Mouse (Mus musculus) lung, postnatal 0 days (tissue): Measurements from ENCODE around the gene Hormad2. TPM values are rescaled to one million over a fixed set of nuclear protein-coding genes. Genes with fewer than 3 reads are reported as not detected.

Source experiments
- ATAC-seq: fragments of 200-750 bp; cut with Nextera tagmentation; 2 replicates; pipeline ENCODE4 v1.8.0; 2017; ENCODE audit warnings: moderate library complexity
- DNase-seq: peaks from one replicate; pipeline ENCODE4 v3.0.0-alpha.2; 2016; ENCODE audit warnings: low spot score
- H3K27ac ChIP-seq: fragments of 300-500 bp; sonication (generic); 2 replicates; pipeline ENCODE4 v1.5.1; 2014; ENCODE audit warnings: antibody characterized with exemption, mild to moderate bottlenecking, low read length, mixed read lengths
- H3K27me3 ChIP-seq: fragments of 300-500 bp; sonication (generic); replicated peaks from 2 replicates; pipeline ENCODE4 v1.6.1; 2014; ENCODE audit warnings: low read length, mixed read lengths; ENCODE audit not compliant: insufficient read depth
- H3K36me3 ChIP-seq: fragments of 300-500 bp; sonication (generic); 2 replicates; pipeline ENCODE4 v1.6.1; 2014; ENCODE audit warnings: low read length, mixed read lengths; ENCODE audit not compliant: insufficient read depth
- H3K4me1 ChIP-seq: fragments of 300-500 bp; sonication (generic); 2 replicates; pipeline ENCODE4 v1.6.1; 2014; ENCODE audit warnings: antibody characterized with exemption, low read depth, low read length, mixed read lengths; ENCODE audit not compliant: insufficient read depth
- H3K4me2 ChIP-seq: fragments of 300-500 bp; sonication (generic); replicated peaks from 2 replicates; pipeline ENCODE4 v1.6.1; 2014; ENCODE audit warnings: low read depth, mild to moderate bottlenecking, low read length, moderate library complexity, mixed read lengths
- H3K4me3 ChIP-seq: fragments of 300-500 bp; sonication (generic); 2 replicates; pipeline ENCODE4 v1.5.1; 2014; ENCODE audit warnings: low read depth, low read length
- H3K9ac ChIP-seq: fragments of 300-500 bp; sonication (generic); replicated peaks from 2 replicates; pipeline ENCODE4 v1.6.1; 2014; ENCODE audit warnings: low read depth, mild to moderate bottlenecking
- H3K9me3 ChIP-seq: fragments of 300-500 bp; sonication (generic); 2 replicates; pipeline ENCODE4 v1.6.1; 2016; ENCODE audit warnings: low read length, mixed read lengths
- CTCF ChIP-seq: IDR thresholded peaks from 2 replicates; pipeline ENCODE4 v1.5.1; 2016; ENCODE audit warnings: antibody characterized with exemption, mild to moderate bottlenecking
- EP300 ChIP-seq: IDR thresholded peaks from 2 replicates; pipeline ENCODE4 v1.6.1; 2016; ENCODE audit warnings: antibody characterized with exemption, mild to moderate bottlenecking, control low read depth
- WGBS: fragments of 180-500 bp; shearing (Covaris S2); extraction: QIAGEN DNeasy Blood & Tissue Kit; methylation state at CpG from one replicate; pipeline ENCODE4 v1.1.7; 2014; 5-methylcytosine and 5-hydroxymethylcytosine counted together
- polyA plus RNA-seq: library from polyadenylated mRNA; unstranded; fragments of >200 nt; fragmentation: Nextera tagmentation; extraction: Ambion mirVana; gene quantifications from 2 replicates; pipeline ENCODE4 v1.2.1, GENCODE M21; 2015

Gene Hormad2
- polyA plus RNA-seq, 1 experiment from 2014 or later = 0.19 TPM

DNA sequence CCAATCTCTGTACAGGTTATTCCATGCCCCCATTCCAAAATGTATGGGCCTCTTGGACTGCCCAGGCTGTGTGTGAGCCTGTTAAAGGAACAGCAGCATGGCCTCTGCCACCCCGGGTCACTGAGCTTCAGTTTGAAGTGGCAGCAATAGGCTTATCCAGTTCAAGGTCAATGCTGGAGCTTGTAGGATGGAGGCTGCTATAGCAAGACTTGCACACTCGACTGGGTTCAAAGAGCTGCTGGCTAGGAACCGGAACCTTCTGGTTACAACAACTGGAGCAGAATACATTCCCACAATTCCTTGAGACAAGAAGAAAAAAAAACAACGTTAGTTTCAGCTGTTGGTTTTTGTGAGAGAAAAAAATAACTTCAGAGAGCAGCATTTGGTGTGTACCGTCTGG, 41.7 kb upstream of the Hormad2 start:
- TF ChIP-seq CTCF (no peak), EP300 (no peak)
- 88% methylated on average over 5 of the region's 5 CpGs for WGBS
- Histone ChIP-seq H3K9ac (no peak overlapping the region), H3K4me1 (no peaks in the 10 kb centered on the region), H3K4me3 (no peak overlapping the region), H3K27ac (no peak overlapping the region), H3K4me2 (no peak overlapping the region), H3K36me3 (peaks cover 68% of the 10 kb centered on the region; the same call in 1 of the 2 replicates), H3K9me3 (no peaks in the 10 kb centered on the region), H3K27me3 (no peaks in the 10 kb centered on the region)
- no peak for ATAC-seq
- no peak for DNase-seq

GRCm38 (mm10) chr11:4476184-4476697, 35.3 kb upstream of the Hormad2 start:
- no peak overlapping the region for H3K9ac ChIP-seq
- H3K4me1 ChIP-seq = no peaks in the 10 kb centered on the region
- no peaks in the 10 kb centered on the region for H3K27me3 ChIP-seq
- WGBS = 80% methylated on average over 4 of the region's 4 CpGs
- no peaks in the 10 kb centered on the region for H3K9me3 ChIP-seq
- TF ChIP-seq CTCF (no peak), EP300 (no peak)
- H3K4me2 ChIP-seq = no peak overlapping the region
- ATAC-seq (no peak), DNase-seq (no peak)
- no peak overlapping the region for H3K4me3 ChIP-seq
- no peak overlapping the region for H3K27ac ChIP-seq
- H3K36me3 ChIP-seq = peaks cover 13% of the 10 kb centered on the region; the same call in 1 of the 2 replicates

DNA sequence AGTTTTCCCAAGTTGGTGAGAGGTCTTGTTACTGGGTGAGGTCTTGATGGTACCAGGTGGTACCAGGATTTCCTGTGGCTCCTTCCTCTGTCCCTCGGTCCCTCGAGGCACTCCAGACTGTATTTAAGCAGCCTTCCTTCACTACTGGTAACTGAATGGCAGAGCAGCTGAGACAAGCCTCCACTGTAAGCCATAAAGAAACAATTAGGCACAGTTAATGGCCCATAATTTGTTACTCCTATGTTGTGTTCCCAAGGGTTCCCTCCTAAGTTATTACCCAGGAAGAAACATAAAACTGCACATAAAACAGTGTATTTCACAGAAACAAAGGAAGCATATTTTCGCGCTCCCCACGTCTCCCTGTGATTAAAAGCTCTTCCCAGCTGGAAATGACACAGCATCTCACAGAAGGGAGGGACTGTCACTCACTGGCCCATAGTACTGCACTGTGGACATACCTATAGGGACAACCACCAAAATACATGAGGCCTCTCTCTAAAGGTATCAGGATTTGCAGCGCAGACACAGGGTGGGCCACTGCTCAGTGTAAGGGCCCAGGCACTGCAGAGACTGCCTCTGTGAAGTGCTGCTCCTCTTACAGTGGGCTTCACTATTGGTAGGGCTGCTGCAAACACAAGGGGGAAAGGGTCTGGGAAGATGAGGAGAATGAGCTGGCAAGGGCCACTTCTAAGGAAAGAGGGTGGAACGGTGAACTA, 31.7 kb upstream of the Hormad2 start:
- no peak for DNase-seq
- Histone ChIP-seq H3K4me1 (no peaks in the 10 kb centered on the region), H3K4me2 (no peak overlapping the region), H3K27ac (no peak overlapping the region), H3K36me3 (no peaks in the 10 kb centered on the region), H3K4me3 (no peak overlapping the region), H3K9ac (no peak overlapping the region), H3K9me3 (no peaks in the 10 kb centered on the region), H3K27me3 (no peaks in the 10 kb centered on the region)
- WGBS = 71% methylated on average over 7 of the region's 7 CpGs
- TF ChIP-seq CTCF = no peak
- ATAC-seq = no peak

- Histone ChIP-seq H3K27me3 (no peaks in the 10 kb centered on the region), H3K4me1 (no peaks in the 10 kb centered on the region), H3K4me3 (no peak overlapping the region), H3K4me2 (no peak overlapping the region), H3K9ac (no peak overlapping the region), H3K27ac (no peak overlapping the region), H3K9me3 (no peaks in the 10 kb centered on the region), H3K36me3 (no peaks in the 10 kb centered on the region)
- ATAC-seq (no peak), DNase-seq (peak; percentile 22)
- TF ChIP-seq CTCF = no peak
- TF ChIP-seq EP300 = no peak
- 81% methylated on average over 5 of the region's 5 CpGs for WGBS
Measured at GRCm38 (mm10) chr11:4471734-4472133, 30.8 kb upstream of the Hormad2 start.

DNA sequence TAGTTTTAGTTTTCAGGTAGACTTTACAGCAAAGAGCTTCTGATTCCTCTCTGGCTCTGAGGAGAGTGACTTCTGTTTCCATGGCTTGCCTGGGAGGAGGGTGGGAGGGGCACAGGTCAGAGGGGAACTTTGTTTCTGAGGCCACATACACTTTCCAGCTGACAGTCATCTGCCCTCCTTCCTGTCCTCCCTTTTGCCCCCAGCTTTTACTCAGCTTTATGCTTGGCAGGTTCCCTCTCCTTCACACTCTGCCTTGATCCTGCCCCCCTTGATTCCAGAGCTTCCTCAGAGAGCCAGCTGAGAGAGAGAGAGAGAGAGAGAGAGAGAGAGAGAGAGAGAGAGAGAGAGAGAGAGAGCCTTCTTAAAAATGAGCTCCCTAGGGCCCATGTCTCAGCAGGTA, 30.3 kb upstream of the Hormad2 start:
- H3K27me3 ChIP-seq = no peaks in the 10 kb centered on the region
- H3K4me1 ChIP-seq = no peaks in the 10 kb centered on the region
- no peak overlapping the region for H3K4me3 ChIP-seq
- H3K36me3 ChIP-seq = no peaks in the 10 kb centered on the region
- H3K4me2 ChIP-seq = no peak overlapping the region
- DNase-seq (no peak), ATAC-seq (no peak)
- H3K27ac ChIP-seq = no peak overlapping the region
- no peaks in the 10 kb centered on the region for H3K9me3 ChIP-seq
- TF ChIP-seq EP300 (no peak), CTCF (no peak)
- no peak overlapping the region for H3K9ac ChIP-seq

GRCm38 (mm10) chr11:4469091-4469490, 28.2 kb upstream of the Hormad2 start:
- 60% methylated on average over 5 of the region's 5 CpGs for WGBS
- Histone ChIP-seq H3K27me3 (no peaks in the 10 kb centered on the region), H3K4me3 (no peak overlapping the region), H3K9ac (no peak overlapping the region), H3K4me2 (no peak overlapping the region), H3K9me3 (no peaks in the 10 kb centered on the region), H3K36me3 (no peaks in the 10 kb centered on the region), H3K4me1 (no peaks in the 10 kb centered on the region), H3K27ac (no peak overlapping the region)
- DNase-seq (no peak), ATAC-seq (no peak)
- TF ChIP-seq CTCF (no peak), EP300 (no peak)
